Mouse (Mus musculus) cerebellum, postnatal 36 days (tissue): ENCODE data around the gene Carmil2.

Experiments
- DNase-seq, 2 experiments: peaks; one replicate each; pipeline ENCODE4 v3.0.0; 2021 to 2022; ENCODE audit warnings: mixed read lengths in 2 of 2

Carmil2 gene

DNA sequence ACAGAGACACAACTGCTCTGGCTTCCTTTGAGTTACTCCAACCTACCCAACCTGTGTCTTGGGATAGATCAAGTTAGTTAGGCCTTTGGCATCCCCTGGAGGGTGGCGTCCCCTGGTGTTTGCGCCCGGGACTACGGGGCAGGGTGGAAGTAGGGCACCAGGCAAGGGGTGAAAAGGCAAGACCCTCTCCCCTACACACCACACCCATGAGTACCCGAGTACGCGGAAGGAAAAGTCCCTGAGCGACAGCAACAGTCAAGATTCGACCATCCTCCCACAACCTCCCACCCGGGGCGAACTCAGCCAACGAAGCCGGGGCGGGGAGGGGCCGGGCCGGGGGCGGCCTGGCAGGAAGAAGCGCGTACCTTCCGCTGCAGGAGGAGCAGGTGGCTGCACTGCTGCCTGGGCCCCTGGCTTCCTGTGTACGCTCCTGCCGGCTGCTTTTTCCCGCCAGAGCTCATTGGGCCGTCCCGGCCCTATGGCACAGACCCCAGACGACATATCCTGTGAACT, at the start of gene Carmil2:
Carmil2 (plus strand) TSS at position 479 of the 513 bp plus-strand sequence.
- DNase-seq, result peak; percentile 49 to 54

DNA sequence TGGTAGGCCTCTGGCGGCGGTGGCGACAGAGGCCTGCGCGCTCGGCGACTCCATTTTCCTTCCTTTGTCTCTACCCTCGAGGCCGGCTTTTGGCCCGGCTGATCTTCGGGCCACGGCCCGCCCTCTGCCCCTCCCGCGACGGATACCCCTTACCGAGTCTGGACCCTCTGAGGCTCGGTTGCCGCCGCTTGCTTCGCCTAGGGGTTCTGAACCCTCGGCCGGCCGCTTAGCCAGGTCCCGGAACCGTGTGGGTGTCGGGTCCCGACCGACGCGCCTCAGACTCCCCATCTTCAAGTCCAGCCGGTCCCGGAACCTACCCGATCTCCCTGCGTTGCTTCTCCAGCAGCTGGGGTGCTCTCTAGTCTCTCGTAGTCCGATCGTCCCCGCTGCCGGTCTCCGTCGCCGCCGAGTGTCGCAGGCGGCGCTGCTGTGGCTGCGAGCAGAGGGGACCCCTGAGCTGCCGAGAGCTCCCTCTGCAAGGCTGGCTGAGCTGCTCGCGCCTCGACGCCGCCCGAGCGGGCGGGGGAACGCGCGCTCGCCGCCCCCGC, 49.0 kb upstream of the Carmil2 start, which contains the start of gene Agrp:
Agrp (minus strand) TSS at position 431 of the 548 bp plus-strand sequence.
- peak in 1 of 2 experiments; percentile 57 for DNase-seq

DNA sequence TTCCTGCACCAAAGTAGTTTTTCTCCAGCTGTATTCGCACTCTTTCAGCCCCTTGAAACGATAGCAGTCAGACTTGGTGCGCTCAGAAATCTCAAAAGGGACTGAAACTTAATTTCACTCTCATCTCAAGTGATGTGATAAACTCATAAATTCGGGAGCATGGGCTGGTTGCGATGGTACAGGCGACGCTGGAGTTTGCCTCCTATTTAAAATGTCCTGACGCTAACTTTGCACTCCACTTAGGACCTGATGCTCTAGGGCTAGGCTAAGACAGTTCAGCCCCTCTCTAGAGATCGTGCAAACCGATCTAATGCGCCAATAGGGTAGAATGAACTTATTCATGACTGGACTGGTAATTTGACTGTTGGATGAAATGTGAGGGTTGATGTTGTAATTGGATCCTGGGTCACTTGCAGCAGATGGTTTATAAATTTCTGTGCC, 48.5 kb upstream of the Carmil2 start:
- DNase-seq, result no peak

DNA sequence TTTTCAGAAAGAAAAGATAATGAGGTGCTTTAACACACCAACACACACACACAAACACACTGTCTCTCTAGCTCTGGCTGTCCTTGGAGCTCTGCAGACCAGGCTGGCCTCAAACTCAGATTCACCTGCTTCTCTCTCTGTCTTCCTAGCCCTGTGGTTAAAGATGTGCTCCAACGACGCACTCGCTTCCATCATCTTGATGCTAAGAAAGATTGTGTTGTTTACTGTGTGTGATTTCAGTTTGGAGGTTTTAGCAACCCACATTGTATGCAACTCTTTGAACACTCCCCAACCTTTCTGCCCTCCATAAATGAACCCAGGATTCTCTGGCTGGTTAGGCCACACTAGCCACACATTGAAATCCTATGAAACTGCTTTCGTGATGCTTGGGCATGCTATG, 47.6 kb upstream of the Carmil2 start:
- DNase-seq, result no peak

DNA sequence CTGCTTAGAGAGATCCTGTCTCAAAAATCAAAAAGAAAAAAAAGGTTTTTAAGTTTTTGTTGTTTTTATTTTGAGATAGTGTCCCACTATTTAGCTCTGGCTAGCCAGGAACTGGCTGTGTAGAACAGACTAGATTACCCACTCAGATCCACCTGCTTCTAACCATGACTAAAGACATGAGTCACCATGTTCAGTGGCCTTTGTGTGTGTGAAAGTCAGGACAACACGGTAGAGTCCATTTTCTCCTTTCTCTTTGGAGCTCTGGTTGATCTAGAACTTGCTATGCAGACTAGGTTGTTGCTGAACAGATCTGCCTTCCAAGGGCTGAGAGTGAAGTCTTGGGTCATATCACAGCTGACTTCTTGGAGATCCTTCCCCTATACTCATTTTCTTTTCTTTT, 46.2 kb upstream of the Carmil2 start:
- DNase-seq, result no peak

DNA sequence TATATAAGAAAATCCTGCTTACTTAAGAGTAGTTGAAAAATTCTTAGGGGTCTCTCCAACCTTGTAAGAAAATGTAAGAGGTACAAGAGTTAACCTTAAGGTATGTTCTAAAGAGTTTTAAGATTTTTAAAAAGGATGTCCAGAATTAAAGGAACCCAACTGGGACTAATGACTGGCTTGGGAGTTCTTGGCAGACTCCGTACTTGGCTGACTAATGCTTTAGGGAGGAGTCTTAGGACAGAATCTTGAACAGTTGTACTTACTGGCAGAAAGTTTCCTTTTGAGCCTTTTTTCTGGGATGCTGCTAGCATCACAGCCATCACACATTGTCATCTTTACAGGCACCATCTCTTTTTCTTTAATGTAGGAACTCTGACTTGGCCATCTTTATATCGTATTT, 45.6 kb upstream of the Carmil2 start:
- no peak for DNase-seq

DNA sequence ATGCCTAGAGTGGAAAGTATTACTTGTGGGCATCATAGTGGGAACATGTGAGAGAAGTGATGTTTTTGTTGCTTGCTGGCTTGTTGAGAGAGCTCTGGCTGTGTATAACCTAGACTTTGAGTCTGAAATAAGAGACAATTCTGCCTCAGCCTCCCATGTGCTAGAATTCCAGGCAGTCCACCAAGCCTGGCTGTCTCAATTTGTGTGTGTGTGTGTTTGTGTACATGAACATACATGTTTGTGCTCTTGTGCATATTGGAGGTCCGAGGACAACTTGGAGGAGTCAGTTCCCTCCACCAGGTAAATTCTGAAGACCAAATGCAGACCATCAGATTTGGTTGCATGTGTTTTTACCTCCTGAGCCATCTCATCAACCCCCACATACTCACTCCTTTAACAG, 40.9 kb upstream of the Carmil2 start:
- no peak for DNase-seq

DNA sequence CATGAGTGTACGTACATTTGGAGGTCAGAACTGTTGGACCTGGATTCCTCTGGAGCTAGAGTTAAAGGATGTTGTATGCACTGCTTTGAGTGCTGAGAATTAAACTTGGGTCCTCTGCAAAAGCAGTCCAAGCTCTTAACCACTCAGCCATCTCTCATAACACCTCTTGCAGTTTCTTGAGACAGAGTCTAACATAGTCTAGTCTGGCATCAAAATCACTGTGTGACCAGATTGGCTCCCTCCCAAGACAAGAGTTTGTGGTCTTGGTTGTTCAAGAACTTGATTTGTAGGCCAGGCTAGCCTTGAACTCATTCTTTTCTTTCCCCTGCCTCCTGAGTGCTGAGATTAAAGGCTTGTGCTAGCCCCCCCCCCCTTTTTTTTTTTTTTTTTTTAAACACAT, 37.1 kb upstream of the Carmil2 start:
- DNase-seq, result no peak

DNA sequence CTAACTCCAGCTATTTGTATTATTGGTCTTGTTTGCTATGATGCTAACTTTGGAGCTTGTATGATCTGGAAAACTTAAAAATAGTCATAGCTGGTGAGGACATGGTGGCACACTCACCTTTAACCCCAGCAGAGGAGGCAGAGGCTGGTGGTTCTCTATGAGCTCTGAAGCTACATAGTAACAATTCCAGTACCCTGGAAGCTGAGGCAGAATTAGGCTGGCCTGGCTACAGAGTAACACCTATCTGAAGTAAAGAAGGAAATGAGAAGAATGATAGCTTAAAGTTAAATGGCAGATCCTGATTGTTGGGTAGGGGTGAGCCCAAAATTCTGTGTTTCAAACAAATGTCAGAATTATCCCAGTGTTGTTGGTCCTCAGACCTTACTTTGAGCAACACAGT, 28.4 kb upstream of the Carmil2 start:
- DNase-seq, result no peak

DNA sequence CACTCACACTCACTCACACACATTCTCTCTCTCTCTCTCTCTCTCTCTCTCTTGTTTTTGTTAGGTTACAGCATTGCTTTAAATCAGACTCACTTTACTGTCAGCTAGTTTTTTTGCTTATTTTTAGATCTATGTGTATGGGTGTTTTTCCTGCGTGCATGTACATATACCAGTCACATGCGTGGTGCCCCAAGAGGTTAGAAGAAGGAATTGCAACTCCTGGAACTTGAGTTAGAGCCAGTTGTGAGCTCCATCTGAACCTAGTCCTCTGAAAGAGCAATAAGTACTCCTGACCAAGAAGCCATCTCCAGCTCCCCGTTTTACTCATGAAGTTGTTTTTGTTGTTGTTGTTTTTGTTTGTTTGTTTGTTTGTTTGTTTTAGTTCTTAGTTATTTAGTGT, 24.9 kb upstream of the Carmil2 start:
- no peak for DNase-seq

DNA sequence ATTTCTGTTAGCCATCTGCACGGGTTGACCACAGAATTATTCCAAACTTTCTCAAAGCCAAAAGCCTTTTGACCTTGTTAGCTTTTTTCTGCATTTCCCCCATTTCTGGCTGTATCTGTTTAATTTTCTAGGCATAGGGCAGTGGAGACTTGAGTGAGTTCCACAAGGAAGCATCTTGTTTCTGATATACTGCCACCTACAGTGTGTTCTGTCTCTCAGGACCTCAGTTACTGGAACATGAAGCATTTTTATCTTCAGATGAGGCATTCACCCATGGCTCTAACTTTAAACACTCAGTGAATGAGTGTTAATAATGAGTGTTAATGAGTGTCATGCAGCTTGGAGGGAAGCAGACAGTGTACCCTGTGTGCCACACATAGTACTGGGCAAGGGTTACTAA, 8.2 kb upstream of the Carmil2 start:
- no peak for DNase-seq

DNA sequence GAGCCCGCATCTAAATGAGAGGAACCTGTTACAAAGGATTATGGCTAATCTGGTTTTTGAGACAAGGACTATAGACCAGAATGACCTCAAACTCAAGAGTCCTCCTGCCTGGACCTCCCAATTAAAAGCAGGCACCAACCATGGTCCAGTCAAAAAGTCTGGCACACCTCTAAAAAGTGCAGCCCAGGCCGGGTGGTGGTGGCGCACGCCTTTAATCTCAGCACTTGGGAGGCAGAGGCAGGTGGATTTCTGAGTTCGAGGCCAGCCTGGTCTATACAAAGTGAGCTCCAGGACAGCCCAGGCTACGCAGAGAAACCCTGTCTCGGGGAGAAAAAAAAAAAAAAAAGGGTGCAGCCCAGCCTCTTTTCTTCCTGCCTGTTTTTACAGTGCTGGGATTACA, 749 bp upstream of the Carmil2 start:
- DNase-seq, result no peak

DNA sequence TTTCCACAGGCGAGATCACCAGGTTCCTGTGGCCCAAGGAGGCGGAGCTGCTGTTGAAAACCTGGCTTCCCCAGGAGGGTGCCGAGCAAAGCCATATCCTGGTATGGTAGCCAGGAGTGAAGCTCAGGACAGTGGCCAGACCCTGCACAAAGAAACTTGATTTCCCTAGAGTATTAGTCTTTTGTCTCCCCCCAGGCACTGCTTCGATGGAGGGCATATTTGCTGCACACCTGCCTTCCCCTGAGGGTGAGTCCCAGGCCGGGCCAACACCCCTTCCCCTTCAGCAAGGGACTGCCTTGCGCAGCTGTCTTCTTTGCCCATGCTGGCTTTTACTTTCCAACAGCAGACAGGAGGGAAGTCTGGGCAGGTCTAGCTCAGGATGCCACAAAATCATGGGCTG, 477 bp downstream of the Carmil2 start:
- DNase-seq, result no peak

DNA sequence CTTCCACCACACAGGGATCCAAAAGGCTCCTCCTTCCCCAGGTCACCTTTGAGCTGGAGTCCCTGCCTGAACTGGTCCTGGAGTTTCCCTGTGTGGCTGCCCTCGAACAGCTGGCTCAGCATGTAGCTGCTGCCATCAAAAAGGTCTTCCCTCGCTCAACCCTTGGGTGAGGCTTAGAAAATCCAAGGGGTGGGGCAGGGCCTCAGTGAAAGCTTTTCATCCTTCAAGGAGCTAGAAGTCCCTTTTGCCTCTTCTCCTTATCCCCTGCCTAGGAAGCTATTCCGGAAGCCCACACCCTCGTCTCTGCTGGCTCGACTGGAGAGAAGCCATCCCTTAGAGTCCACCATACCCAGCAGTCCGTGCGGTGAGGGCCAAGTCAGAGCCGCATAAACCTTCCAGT, 1.4 kb downstream of the Carmil2 start:
- no peak for DNase-seq

DNA sequence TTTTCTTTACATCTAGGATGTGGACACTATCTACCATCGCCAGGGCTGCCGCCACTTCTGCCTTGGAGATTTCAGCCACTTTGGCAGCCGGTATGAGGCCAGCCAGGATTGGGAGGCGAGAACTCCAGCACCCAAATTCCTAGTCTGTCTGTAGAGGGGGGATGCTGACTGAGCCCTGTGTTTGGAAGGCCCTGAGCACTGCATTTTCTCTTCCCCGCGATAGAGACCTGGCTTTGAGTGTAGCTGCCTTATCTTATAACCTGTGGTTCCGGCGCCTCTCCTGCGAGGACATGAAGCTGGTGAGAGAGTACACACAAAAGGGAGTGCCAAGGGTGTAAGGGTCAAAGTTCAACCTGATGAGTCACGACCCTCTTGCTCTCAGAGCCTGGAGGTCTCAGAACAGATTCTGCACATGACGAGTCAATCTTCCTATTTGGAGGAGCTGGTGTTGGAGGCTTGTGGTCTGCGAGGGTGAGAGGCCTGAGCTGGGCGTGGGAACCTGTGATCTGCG, 2.2 kb downstream of the Carmil2 start:
- no peak for DNase-seq

DNA sequence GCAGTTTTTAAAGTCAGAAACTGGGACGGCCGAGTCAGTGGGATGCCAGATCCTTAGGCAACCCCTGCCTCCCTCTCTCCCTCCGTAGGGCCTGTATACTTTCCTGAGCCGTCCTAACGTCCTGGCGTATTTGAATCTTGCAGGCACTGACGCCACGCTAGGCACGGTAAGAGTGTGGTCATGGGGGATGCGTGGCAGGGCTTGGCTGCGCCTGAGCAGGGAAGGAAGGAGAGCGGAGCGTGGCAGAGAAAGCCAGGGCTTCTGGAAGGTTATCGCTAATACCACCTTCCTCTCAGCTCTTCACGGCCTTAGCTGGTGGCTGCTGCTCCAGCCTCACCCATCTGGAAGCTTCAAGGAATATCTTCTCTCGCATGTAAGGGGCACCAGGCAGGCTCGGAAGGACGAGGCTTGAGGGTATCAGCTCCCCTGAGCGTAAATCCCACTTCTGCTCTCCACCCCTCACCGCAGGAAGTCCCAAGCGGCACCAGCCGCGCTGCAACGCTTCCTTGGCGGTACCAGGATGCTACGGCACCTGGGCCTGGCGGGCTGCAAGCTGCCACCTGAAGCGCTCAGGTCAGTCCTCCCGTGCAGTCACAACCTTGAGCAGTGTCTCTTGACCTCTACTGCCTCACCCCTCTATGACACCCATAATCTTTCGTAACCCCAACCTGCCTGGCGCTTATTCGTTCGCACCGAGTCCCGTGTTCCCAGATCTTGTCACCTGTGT, 3.3 kb downstream of the Carmil2 start:
- DNase-seq, result no peak

DNA sequence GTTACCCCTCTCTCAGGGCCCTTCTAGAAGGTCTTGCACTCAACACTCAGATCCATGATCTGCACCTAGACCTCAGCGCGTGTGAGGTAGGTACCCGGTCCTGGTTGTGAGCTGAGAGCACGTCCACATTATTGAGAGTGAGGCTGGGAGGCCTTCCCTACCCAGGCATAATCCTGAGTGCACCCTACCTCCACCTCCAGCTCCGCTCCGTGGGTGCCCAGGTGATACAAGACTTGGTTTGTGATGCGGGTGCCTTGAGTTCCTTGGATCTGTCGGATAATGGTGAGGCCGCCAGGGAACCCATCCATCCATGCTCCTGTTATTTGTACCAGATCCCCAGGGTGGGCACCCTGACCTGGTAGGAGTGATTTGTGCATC, 3.9 kb downstream of the Carmil2 start:
- DNase-seq, result no peak

DNA sequence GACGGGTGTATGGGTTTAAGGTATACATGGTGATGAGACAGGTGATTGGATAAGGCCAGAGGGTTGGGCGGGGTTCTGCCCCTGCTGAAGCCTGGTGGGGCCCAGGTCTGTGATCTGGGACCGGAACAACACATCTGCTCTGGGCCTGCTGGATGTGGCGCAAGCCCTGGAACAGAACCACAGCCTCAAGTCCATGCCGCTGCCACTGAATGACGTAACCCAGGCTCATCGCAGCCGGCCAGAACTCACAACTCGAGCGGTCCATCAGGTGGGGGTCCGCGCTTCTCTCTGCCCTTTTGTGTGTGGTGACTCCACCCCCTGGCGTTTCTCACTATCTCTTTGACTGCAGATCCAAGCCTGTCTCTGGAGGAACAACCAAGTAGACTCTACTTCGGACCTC, 4.9 kb downstream of the Carmil2 start:
- no peak for DNase-seq

DNA sequence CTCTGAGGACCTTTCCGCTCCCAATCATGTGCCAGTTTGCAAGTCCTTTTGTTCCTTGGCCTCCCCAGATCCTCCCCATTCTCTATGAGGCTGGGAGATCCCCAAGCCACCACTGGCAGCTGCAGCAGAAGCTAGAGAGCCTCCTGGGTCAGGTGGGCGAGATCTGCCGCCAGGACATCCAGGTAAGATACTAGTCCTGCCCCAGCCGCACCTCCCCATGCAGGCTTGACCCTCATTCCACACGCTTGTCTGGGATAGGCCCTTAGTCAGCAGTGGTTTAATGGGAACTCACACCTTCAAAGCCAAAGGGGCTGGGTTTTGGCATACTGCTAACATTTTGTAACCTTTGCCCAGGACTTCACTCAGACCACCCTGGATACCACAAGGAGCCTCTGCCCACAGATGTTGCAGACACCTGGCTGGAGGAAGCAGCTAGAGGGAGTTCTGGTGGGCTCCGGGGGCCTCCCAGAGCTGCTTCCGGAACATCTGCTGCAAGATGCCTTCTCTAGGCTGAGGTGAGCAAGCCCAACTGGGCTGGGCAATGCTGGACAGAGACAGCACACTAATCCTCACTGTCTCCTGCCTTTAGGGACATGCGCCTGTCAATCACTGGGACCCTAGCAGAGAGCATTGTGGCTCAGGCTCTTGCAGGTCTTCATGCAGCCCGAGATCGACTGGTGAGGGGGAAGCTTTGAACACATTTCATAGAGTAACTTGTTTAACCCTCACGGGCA, 6.5 kb downstream of the Carmil2 start:
- DNase-seq, result peak in 1 of 2 experiments; percentile 4

DNA sequence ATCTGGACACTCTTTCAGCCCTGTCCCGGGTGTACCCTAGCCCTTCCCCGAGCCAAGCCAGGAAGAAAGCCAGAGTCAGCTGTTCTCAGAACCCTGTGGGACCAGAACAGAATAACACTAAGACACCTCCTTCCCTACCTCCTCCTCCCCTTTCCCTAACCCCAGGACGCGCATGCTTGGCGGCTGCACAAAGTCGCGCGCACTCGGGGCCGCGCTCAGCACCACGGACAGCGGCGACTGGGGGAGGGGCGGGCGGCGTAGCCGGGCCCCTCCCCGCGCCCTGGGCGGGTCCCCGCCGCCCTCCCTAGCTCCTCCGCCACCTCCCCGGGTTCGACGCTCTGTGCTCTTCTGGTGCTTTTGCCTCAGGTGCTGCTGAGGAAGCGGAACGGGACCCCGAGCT, 7.6 kb downstream of the Carmil2 start:
- peak; percentile 83 to 90 for DNase-seq

DNA sequence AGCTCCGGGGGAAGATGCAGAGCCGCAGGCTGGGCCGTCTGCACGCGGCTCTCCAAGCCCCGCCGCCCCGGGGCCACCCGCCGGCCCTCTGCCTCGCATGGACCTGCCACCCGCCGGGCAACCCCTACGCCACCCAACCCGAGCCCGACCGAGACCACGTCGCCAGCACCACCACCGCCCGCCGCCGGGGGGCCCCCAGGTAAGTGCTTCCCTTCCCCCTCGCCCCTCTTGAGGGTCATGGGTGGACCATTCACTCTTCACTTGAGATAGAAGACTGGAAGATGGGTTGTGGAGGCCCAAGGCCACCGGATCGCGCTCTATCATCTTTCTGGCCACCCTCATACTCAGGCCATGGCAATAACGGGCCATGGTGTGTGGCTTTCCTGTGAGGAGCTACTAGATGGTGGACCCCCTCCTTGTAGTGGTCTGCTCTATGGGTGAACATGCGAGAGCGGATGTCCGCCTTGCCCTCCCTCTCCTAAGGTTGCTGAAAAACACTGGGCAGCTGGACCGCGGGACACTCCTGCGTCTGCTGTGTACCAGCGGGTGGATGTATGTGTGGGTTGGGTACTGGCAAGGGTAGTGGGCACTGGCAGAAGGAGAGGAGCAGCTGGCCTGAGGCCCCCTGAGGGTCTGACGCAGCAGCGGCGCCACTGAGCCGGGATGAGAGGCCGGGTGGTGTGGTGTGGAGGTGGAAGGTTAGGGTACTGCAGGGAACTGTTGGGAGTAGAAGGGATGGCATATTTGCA, 8.2 kb downstream of the Carmil2 start:
- DNase-seq, result peak; percentile 65 to 71

DNA sequence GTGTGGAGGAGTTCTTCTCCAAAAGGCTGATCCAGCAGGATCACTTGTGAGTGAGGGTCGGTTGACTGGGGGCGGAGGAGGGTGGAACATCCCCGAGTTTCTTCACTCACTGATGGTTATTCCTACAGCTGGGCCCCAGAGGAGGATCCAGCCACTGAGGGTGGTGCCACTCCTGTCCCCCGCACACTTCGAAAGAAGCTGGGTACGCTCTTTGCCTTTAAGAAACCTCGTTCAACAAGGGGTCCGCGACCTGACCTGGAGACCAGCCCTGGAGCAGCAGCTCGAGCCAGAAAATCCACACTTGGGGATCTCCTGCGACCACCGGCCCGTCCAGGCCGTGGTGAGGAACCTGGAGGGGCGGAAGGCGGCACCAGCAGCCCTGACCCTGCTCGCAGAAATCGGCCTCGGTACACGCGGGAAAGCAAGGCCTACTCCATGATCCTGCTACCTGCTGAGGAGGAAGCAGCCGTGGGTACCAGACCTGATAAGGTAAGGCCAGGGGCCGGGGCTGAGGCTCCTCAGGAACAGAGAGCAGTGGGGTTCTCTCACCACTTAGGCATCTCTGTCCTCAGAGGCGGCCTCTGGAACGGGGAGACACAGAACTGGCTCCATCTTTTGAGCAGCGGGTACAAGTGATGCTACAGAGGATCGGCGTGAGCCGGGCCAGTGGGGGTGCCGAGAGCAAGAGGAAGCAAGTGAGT, 9.2 kb downstream of the Carmil2 start:
- no peak for DNase-seq
